Mouse (Mus musculus) CD4-positive helper T cell, adult 2 months (primary cell): ENCODE results near the gene Dalrd3.
A peak's percentile ranks its signal among the peaks of the same experiment; 100 is the strongest.

Experiments used
- DNase-seq: peaks from one replicate; pipeline ENCODE4 v3.0.0-alpha.2; 2012; ENCODE audit warnings: low read depth, missing footprints, low spot score

Gene Dalrd3

DNA sequence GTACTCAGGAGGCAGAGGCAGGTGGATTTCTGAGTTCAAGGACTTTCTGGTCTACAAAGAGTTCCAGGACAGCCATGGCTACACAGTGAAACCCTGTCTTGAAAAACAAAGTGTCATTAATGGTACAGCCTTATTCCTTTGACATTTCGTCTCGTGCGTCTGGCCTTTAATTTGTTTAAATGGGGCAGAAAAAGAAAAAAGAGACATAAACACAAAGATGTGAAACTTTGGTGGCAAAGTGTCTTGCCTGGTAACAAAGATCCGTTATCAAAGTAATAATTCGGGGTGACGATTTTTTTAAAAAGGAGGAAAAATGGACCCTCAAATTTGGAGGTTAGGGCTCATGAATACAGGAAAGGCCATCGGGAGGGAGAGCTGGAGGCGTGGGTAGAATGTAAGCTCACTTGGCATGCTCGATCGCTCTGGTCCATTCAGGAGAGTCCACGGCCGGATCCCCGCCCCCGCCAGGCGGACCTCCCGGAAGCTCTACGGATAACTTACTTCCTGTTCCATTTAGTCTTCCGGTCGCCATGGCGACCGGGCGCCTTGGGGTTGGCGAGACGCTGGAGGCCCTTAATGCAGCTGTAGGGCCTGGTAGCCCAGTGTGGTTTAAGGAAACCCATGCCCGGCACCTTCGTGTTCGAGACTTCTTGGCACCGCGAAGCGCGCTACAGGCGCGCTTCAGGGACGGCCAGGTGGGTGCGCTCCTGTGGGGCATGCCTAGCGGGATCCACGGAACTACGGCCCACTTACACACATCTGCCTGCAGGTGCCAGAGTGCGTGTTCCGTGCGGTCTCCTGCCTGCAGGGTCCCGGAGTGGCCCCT, at the start of gene Dalrd3:
Gene Dalrd3, plus strand, starts transcription at position 506 of the 826 bp plus-strand sequence.
- DNase-seq, result peak; percentile 93

DNA sequence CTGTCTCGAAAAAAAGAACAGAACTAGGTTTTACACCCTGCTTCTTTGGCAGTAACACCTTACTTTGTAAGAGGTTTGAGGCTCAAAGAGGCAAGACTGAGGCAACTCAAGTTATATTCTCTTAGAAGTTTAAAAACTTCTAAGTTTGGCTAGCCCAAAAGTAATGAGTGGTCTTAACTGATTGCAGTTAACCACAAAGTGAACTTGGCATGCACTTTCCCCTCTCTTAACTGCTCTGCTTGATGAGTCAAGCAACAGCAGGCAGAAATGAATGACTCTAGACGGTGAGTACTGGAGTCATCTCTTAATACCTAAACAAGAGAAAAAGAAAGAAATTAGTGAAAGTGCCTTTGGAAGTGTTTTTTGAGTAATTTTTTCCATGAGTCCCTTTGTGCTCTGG, 48.1 kb upstream of the Dalrd3 start:
- peak; percentile 21 for DNase-seq

- DNase-seq, result no peak
Observed at GRCm38 (mm10) chr9:108523341-108523740, 46.3 kb upstream of the Dalrd3 start.

DNA sequence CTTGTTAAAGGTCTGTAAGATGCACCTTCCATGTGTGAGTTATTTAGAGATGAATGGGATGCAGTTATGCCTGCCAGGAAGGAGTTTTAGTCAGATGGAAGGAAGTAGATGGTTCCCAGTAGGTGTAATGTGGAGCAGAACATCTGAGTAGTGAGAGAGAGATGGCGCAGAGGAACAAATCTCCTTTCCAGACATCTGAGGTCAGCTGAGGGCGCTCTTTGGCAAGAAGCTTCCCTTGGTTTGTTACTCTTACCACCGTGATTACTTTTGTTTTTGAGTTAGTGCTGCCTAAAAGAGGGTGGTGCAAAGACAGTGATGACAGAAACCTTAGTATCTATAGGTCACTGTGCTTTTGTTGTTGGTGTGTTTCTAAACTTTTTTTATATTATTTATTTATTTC, 44.3 kb upstream of the Dalrd3 start:
- no peak for DNase-seq

GRCm38 (mm10) chr9:108530954-108531353, 38.7 kb upstream of the Dalrd3 start:
- DNase-seq, result no peak

DNA sequence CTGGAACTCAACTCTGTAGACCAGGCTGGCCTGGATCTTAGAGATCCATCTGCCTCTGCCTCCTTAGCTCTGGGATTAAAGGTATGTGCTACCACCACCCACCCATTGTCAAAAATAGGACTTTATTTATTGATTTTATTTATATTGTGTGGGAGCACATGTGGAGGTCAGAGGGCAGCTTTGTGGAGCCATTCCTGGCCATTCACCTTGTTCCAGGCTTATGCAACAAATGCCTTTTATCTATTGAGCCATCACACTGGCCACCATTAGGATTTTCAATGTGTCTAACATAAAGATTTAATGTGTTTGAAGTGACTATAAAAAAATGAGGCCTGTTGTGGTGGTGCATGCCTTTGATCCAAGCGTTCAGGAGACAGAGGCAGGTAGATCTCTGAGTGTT, 38.2 kb upstream of the Dalrd3 start:
- DNase-seq, result no peak

- peak; percentile 61 for DNase-seq
Observed at GRCm38 (mm10) chr9:108540846-108541245, 28.8 kb upstream of the Dalrd3 start.

DNA sequence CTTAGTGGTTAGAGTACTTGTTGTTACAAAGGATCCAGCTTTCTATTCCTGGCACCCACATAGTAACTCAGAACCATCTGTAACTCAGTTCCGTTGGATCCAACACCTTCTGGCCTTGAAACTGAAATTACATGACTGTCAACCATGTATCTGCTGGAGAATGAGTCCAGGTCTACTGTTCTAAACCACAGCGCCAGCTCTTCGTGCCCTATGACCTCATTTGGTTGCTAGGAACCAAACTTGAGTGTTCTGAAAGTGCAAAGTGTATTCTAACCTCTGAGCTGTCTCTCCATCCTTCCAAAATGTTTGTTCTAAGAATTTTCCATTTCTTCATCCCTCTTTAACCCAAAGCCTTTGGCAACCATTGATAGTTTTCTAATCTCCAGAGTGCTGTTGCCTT, 23.7 kb upstream of the Dalrd3 start:
- DNase-seq, result no peak

- DNase-seq, result no peak
Observed at GRCm38 (mm10) chr9:108546875-108547274, 22.8 kb upstream of the Dalrd3 start.

DNA sequence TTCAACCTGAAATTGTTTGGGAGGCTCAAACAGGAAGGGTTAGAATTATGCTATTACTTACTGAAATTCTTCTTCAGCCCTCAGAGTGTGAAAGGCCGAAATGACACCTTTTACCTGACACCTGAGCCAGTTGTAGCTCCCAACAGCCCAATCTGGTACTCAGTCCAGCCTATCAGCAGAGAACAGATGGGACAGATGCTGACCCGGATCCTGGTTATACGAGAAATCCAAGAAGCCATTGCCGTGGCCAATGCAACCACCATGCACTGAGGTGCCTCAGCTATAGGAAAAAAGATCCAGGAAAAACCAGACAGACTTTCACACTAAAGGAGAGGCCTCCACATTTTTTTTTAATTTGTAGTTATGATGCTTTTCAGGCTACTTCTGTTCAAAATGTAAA, 10.5 kb upstream of the Dalrd3 start:
- no peak for DNase-seq

GRCm38 (mm10) chr9:108560227-108560841, 9.4 kb upstream of the Dalrd3 start, which contains the start of gene Impdh2:
Gene Impdh2 (plus strand): TSS chr9:108560286.
- DNase-seq, result peak; percentile 99

DNA sequence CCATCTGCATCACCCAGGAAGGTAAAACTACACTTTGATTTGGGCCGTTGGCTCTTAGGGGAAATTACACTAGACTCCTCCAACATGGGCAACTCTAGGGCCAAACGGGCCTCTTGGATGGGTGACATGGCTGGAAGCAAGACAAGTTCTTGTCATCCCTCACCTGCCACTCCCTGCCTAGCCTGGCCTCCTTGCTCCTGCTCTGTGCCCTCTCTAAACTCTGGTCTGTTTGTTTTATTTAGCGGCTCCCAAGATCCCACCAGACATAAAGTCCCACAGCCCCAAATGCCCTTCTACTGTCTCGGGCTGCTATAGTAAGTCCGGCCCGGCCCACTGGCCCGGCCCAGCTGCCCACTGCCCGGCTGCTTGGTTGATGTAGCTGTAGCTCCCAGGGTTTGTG, 6.0 kb upstream of the Dalrd3 start:
- no peak for DNase-seq

DNA sequence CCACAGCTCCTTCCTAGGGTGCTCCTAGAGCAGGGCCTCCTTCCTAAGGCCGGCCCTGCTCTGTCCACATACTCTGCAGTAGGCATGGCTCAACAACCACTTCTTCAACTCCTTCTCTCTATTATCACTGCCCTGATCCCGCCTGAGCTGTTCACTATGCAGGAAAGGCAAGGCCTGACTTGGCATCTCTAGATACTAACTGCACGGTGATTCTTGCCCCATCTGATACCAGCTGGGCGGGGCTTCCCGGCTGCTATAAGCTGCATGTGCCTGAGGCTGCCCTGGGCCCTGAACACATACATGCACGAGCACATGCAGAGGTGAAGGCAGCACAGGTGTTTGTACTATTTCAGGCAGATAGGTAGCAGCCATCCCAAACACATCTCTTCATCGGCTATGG, 5.6 kb upstream of the Dalrd3 start:
- DNase-seq, result no peak

DNA sequence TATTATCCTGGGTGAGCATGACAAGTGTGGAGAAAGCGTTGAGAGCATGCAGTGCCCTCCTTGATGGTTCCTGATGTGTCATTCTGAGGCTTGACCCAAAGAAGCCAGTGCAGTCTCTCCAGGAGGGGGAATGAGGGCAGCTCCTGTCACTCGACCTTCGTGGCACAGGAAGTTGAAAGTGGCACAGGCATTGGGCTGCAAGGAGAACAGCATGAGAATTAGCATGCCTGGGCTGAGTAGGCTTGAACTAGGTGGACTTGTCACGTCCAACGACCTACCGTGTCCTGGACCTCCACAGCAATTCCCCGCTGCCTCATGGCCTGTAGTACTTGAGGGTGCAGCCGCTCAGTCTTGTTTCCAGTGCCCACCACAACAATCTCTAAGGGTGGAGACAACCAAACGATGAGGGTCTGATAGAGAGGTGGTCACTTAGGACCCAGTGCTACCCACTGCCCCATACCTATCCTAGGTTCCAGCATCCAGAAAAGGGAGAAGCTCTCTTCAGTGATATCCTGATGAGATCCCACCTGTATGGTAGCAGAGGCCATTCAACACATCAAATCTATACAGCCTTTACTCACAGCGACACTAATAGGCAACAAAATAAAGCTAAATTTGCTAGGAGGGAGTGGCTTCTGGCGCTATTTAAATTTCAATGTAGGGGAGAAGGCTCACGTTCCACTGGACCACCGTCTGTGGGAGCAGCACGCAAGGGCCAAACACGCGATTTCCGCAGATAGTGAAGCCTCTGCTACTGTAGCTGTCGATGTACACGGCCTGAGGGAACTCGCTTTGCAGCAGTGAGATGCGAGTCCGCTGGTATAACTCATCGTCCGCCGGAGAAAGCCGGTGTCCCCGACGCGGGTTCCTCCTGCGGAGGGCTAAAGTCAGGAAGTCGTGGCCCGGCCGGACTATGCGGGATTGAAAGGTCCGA, 3.5 kb upstream of the Dalrd3 start:
- no peak for DNase-seq

- peak; percentile 95 for DNase-seq
Observed at GRCm38 (mm10) chr9:108566815-108567776, 2.6 kb upstream of the Dalrd3 start, which contains the start of gene Ndufaf3. Gene Ndufaf3 (minus strand): TSS chr9:108567434.

DNA sequence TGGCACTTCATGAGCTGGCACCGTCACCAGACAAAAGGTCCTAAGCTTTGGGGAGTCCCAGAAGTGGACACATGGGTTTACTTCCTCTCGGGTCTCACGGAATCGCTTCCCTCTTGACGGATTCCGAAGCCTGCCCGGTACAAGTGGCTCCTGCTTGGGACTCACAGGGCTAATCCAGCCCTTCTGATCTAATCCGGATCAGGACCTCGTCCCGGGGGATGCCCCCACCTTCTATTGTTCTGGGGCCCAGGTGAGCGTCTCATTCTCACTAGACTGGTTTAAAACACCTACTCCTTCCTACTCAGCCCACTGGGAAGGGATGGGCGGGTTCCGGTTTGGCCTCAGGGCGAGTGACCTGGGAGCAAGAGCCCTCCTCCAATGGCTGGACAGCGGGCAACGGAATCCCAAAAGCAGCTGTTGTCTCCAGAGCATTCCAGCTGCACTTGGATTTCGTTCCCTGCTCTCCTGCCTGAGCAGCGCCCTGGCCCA, 1.7 kb upstream of the Dalrd3 start:
- DNase-seq, result peak; percentile 34

GRCm38 (mm10) chr9:108568511-108568921, 1.2 kb upstream of the Dalrd3 start:
- peak; percentile 39 for DNase-seq

- DNase-seq, result peak; percentile 87
Observed at GRCm38 (mm10) chr9:108570207-108570896, 666 bp downstream of the Dalrd3 start.

DNA sequence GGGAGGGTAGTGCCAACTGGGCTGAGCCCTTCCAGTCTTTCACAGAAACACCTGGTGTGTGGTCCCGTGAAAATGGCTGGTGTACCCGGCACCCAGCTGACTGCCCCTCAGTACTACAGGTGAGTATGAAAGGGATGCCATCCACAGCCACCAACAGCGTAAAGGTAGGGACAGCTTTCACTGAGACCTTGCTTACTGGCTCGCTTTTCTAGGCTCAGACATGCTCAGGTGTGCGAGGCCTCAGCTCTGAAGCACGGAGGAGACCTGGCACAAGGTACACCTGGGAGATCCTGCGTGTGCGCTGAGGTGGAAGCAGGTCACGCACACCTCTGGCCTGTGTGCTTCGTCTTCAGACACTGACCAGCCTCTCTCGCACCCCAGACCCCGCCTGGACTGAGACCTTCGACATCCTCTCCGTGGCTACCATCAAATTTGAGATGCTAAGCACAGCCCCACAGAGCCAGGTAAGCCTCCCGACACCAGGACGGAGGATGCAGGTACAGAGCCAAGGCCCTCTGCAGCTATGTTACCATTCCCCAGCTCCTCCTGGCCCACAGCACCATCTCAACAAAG, 1.8 kb downstream of the Dalrd3 start:
- no peak for DNase-seq

DNA sequence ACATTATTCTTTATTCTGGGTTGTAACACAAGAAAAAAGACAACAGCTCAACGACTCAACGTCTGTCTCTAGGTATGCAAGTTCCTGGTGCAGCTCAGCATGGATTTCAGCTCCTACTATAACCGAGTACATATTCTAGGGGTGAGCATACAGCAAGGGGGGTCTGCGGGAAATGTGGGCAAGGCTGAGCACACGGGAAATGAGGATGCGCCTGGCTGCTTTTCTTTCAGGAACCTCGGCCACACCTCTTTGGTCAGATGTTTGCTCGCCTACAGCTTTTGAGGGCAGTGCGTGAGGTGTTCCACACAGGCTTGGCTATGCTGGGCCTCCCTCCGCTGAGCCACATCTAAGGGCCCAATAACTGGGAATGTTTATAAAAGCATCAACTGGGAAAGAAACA, 2.6 kb downstream of the Dalrd3 start:
- no peak for DNase-seq
